Mouse (Mus musculus) heart, postnatal 0 days (tissue): ENCODE measurements around the gene Scaf11. TPM values are rescaled to one million over a fixed set of nuclear protein-coding genes. Genes with fewer than 3 reads are reported as not detected.
A peak's percentile ranks its signal among the peaks of the same experiment; 100 is the strongest.

ENCODE experiments used
- ATAC-seq: fragments of 200-750 bp; cut with Nextera tagmentation; 2 replicates; pipeline ENCODE4 v1.8.0; 2017; ENCODE audit warnings: low read depth, moderate number of reproducible peaks, moderate library complexity; ENCODE audit not compliant: insufficient read depth
- DNase-seq: peaks from one replicate; pipeline ENCODE4 v3.0.0-alpha.2; 2016; ENCODE audit warnings: low spot score
- H3K27ac ChIP-seq: fragments of 300-500 bp; sonication (generic); 2 replicates; pipeline ENCODE4 v1.5.1; 2014; ENCODE audit warnings: low read depth, mild to moderate bottlenecking
- H3K27me3 ChIP-seq: fragments of 300-500 bp; sonication (generic); 2 replicates; pipeline ENCODE4 v1.6.1; 2014; ENCODE audit warnings: low read length, mixed read lengths; ENCODE audit not compliant: control insufficient read depth, insufficient read depth
- H3K36me3 ChIP-seq: fragments of 300-500 bp; sonication (generic); replicated peaks from 2 replicates; pipeline ENCODE4 v1.6.1; 2014; ENCODE audit warnings: low read length, mixed read lengths; ENCODE audit not compliant: control insufficient read depth, insufficient read depth
- H3K4me1 ChIP-seq: fragments of 300-500 bp; sonication (generic); 2 replicates; pipeline ENCODE4 v1.6.1; 2014; ENCODE audit warnings: antibody characterized with exemption; ENCODE audit not compliant: control insufficient read depth, insufficient read depth
- H3K4me2 ChIP-seq: fragments of 300-500 bp; sonication (generic); 2 replicates; pipeline ENCODE4 v1.6.1; 2014; ENCODE audit warnings: low read depth, mild to moderate bottlenecking, low read length, moderate library complexity
- H3K4me3 ChIP-seq: fragments of 300-500 bp; sonication (generic); 2 replicates; pipeline ENCODE4 v1.5.1; 2014; ENCODE audit warnings: low read depth, low read length
- H3K9ac ChIP-seq: fragments of 300-500 bp; sonication (generic); replicated peaks from 2 replicates; pipeline ENCODE4 v1.6.1; 2014; ENCODE audit warnings: low read depth, low read length, mixed read lengths
- H3K9me3 ChIP-seq: fragments of 300-500 bp; sonication (generic); replicated peaks from 2 replicates; pipeline ENCODE4 v1.6.1; 2016; ENCODE audit warnings: low read length; ENCODE audit not compliant: control insufficient read depth
- CTCF ChIP-seq: IDR thresholded peaks from 2 replicates; pipeline ENCODE4 v1.5.1; 2016; ENCODE audit warnings: antibody characterized with exemption, control low read depth, low read depth
- EP300 ChIP-seq: IDR thresholded peaks from 2 replicates; pipeline ENCODE4 v1.6.1; 2016; ENCODE audit warnings: antibody characterized with exemption, low read depth
- WGBS: fragments of 180-500 bp; shearing (Covaris S2); extraction: QIAGEN DNeasy Blood & Tissue Kit; methylation state at CpG from one replicate; pipeline ENCODE4 v1.1.7; 2014; 5-methylcytosine and 5-hydroxymethylcytosine counted together
- polyA plus RNA-seq: library from polyadenylated mRNA; unstranded; fragments of >200 nt; fragmentation: Nextera tagmentation; extraction: Ambion mirVana; gene quantifications from 2 replicates; pipeline ENCODE4 v1.2.1, GENCODE M21; 2015
- total RNA-seq: library from RNA; depleted of rRNA; stranded (reverse); fragments of >200 nt; gene quantifications from 2 replicates; pipeline ENCODE4 v1.2.3, GENCODE M21; 2014; ENCODE audit warnings: low replicate concordance

Scaf11 gene
- total and polyA plus RNA-seq, 2 experiments from 2014 or later, result 23.7 to 40.8 TPM

GRCm38 (mm10) chr15:96382223-96382622, 78.4 kb downstream of the Scaf11 start:
- ATAC-seq (no peak), DNase-seq (no peak)
- H3K9ac ChIP-seq, result no peak overlapping the region
- no peaks in the 10 kb centered on the region for H3K27me3 ChIP-seq
- WGBS, result 80% methylated on average over 11 of the region's 11 CpGs
- H3K4me1 ChIP-seq, result 0 out of 2 replicates have a peak, but pooled peaks cover 2% of the 10 kb centered on the region
- no peak overlapping the region for H3K27ac ChIP-seq
- H3K9me3 ChIP-seq, result no peaks in the 10 kb centered on the region
- TF ChIP-seq CTCF, result no peak
- TF ChIP-seq EP300, result no peak
- H3K36me3 ChIP-seq, result peaks cover 58% of the 10 kb centered on the region
- no peak overlapping the region for H3K4me3 ChIP-seq
- H3K4me2 ChIP-seq, result no peak overlapping the region

GRCm38 (mm10) chr15:96377701-96378100, 82.9 kb downstream of the Scaf11 start:
- ATAC-seq (no peak), DNase-seq (no peak)
- H3K27ac ChIP-seq, result no peak overlapping the region
- H3K9ac ChIP-seq, result no peak overlapping the region
- peaks cover 55% of the 10 kb centered on the region for H3K36me3 ChIP-seq
- no peaks in the 10 kb centered on the region for H3K27me3 ChIP-seq
- no peak overlapping the region for H3K4me2 ChIP-seq
- no peak overlapping the region for H3K4me3 ChIP-seq
- H3K9me3 ChIP-seq, result no peaks in the 10 kb centered on the region
- TF ChIP-seq CTCF (no peak), EP300 (no peak)
- 0 out of 2 replicates have a peak, but pooled peaks cover 4% of the 10 kb centered on the region for H3K4me1 ChIP-seq
- whole genome bisulfite sequencing, result 73% methylated on average over 7 of the region's 7 CpGs

GRCm38 (mm10) chr15:96377263-96377662, 83.4 kb downstream of the Scaf11 start:
- 59% methylated on average over 5 of the region's 5 CpGs for WGBS
- Histone ChIP-seq H3K9me3 (no peaks in the 10 kb centered on the region), H3K27ac (no peak overlapping the region), H3K4me3 (no peak overlapping the region), H3K27me3 (no peaks in the 10 kb centered on the region), H3K36me3 (peaks cover 55% of the 10 kb centered on the region), H3K4me2 (no peak overlapping the region), H3K4me1 (0 out of 2 replicates have a peak, but pooled peaks cover 4% of the 10 kb centered on the region), H3K9ac (no peak overlapping the region)
- ATAC-seq, result peak; percentile 60
- TF ChIP-seq CTCF, result no peak
- no peak for TF ChIP-seq EP300
- DNase-seq, result peak; percentile 32

GRCm38 (mm10) chr15:96376214-96376613, 84.4 kb downstream of the Scaf11 start:
- ATAC-seq, result no peak
- H3K4me3 ChIP-seq, result no peak overlapping the region
- 0 out of 2 replicates have a peak, but pooled peaks cover 4% of the 10 kb centered on the region for H3K4me1 ChIP-seq
- DNase-seq, result no peak
- WGBS, result 94% methylated on average over 2 of the region's 2 CpGs
- no peaks in the 10 kb centered on the region for H3K9me3 ChIP-seq
- no peak for TF ChIP-seq EP300
- H3K9ac ChIP-seq, result no peak overlapping the region
- peaks cover 58% of the 10 kb centered on the region for H3K36me3 ChIP-seq
- no peaks in the 10 kb centered on the region for H3K27me3 ChIP-seq
- no peak overlapping the region for H3K27ac ChIP-seq
- no peak overlapping the region for H3K4me2 ChIP-seq

- Histone ChIP-seq H3K4me3 (no peak overlapping the region), H3K9me3 (no peaks in the 10 kb centered on the region), H3K27ac (no peak overlapping the region), H3K4me2 (no peak overlapping the region), H3K27me3 (no peaks in the 10 kb centered on the region), H3K4me1 (0 out of 2 replicates have a peak, but pooled peaks cover 4% of the 10 kb centered on the region), H3K36me3 (peaks cover 68% of the 10 kb centered on the region), H3K9ac (no peak overlapping the region)
- 84% methylated on average over 5 of the region's 5 CpGs for WGBS
- DNase-seq (no peak), ATAC-seq (no peak)
- no peak for TF ChIP-seq EP300
- no peak for TF ChIP-seq CTCF
Observed at GRCm38 (mm10) chr15:96373161-96373560, 87.5 kb downstream of the Scaf11 start.

GRCm38 (mm10) chr15:96372628-96373027, 88.0 kb downstream of the Scaf11 start:
- ATAC-seq (no peak), DNase-seq (no peak)
- peaks cover 67% of the 10 kb centered on the region for H3K36me3 ChIP-seq
- H3K27me3 ChIP-seq, result no peaks in the 10 kb centered on the region
- no peak overlapping the region for H3K27ac ChIP-seq
- no peak overlapping the region for H3K4me3 ChIP-seq
- 0 out of 2 replicates have a peak, but pooled peaks cover 4% of the 10 kb centered on the region for H3K4me1 ChIP-seq
- H3K9ac ChIP-seq, result no peak overlapping the region
- no peak overlapping the region for H3K4me2 ChIP-seq
- H3K9me3 ChIP-seq, result no peaks in the 10 kb centered on the region
- 92% methylated on average over 6 of the region's 6 CpGs for WGBS
- TF ChIP-seq EP300 (no peak), CTCF (no peak)
